In genomic region chr6:35924189-35924588, GRCm38 (mm10) we compare ENCODE assay signal across 22 mouse cellular contexts.
DNase-seq lines count a peak whose midpoint lies in the region; ATAC-seq and TF ChIP-seq lines count a peak whose summit lies in the region.
"Had no signal": no experiment of that assay in that cellular context is flagged by ENCODE, and none has a peak within 500 bp of the region (broad histone marks: within the 10 kb centered on the region; RNA-seq: fewer than 3 reads in every experiment).

No protein-coding gene starts in this region.

- intact Hi-C loops in heart, postnatal 36 days (cut with DNase I): no loop called here

- DNase-seq in liver, adult 2 months (ENCODE audit: extremely low read depth, low read depth, low spot score): peak; percentile 76
- no peak for DNase-seq in liver, postnatal 0 days
- peak; percentile 53 to 83 for DNase-seq in cerebellum, adult 2 months
- peak; percentile 72 to 82 for DNase-seq in cerebellum, postnatal 14 days
- DNase-seq in heart, postnatal 36 days: peak; percentile 5
- no peak for DNase-seq in stomach, postnatal 0 days (ENCODE audit: low spot score)
- DNase-seq in thymus, postnatal 36 days: no peak
- no peak for DNase-seq in kidney, adult 11 months
- DNase-seq: adrenal gland, postnatal 10 days; gastrocnemius, adult 2 months; kidney, adult 8-10 months; kidney, postnatal 14 days; liver; right cerebral cortex, postnatal 14 days; thymus, postnatal 14 days had no signal

- H3K36me3 ChIP-seq in liver, adult 2 months (ENCODE audit: control insufficient read depth, insufficient read depth, low read length): no peaks in the 10 kb centered on the region
- no peaks in the 10 kb centered on the region for H3K36me3 ChIP-seq in liver, postnatal 0 days (replicated peaks; ENCODE audit: insufficient read depth, low read length)
- no peaks in the 10 kb centered on the region for H3K36me3 ChIP-seq in stomach, postnatal 0 days (ENCODE audit: control insufficient read depth, insufficient read depth, low read length)
- H3K36me3 ChIP-seq: embryonic facial prominence, embryonic 15.5 days; limb, embryonic 10.5 days had no signal

- H3K9ac ChIP-seq in liver, adult 2 months (ENCODE audit: low read depth, low read length): no peak overlapping the region
- H3K9ac ChIP-seq in liver, postnatal 0 days (replicated peaks): no peak overlapping the region
- H3K9ac ChIP-seq in stomach, postnatal 0 days (ENCODE audit: low read length): no peak overlapping the region
- H3K9ac ChIP-seq: embryonic facial prominence, embryonic 15.5 days; hindbrain, embryonic 14.5 days had no signal

- no peaks in the 10 kb centered on the region for H3K9me3 ChIP-seq in liver, postnatal 0 days (ENCODE audit: low read length)
- no peaks in the 10 kb centered on the region for H3K9me3 ChIP-seq in stomach, postnatal 0 days (ENCODE audit: control insufficient read depth, low read length)
- H3K9me3 ChIP-seq: embryonic facial prominence, embryonic 15.5 days; limb, embryonic 10.5 days had no signal

- no peak for TF ChIP-seq EP300 in liver, postnatal 0 days (IDR thresholded peaks at IDR 0.05; ENCODE audit: low read depth)
- TF ChIP-seq EP300 in stomach, postnatal 0 days (optimal IDR thresholded peaks at IDR 0.05): no peak

- no peak overlapping the region for H3K27ac ChIP-seq in liver, adult 2 months (replicated peaks; ENCODE audit: insufficient read depth, low read depth, low read length)
- no peak overlapping the region for H3K27ac ChIP-seq in liver, postnatal 0 days (ENCODE audit: low read depth)
- H3K27ac ChIP-seq in cerebellum, adult 2 months (ENCODE audit: insufficient read depth, low read length): no peak overlapping the region
- H3K27ac ChIP-seq in stomach, postnatal 0 days (replicated peaks): no peak overlapping the region
- H3K27ac ChIP-seq: embryonic facial prominence, embryonic 15.5 days; gastrocnemius, adult 2 months; hindbrain, embryonic 14.5 days; limb, embryonic 10.5 days had no signal

- TF ChIP-seq CTCF in liver, adult 2 months (IDR thresholded peaks at IDR 0.05; ENCODE audit: low read depth, low read length): no peak
- TF ChIP-seq CTCF in liver, postnatal 0 days (IDR thresholded peaks at IDR 0.05; ENCODE audit: low read depth): no peak
- TF ChIP-seq CTCF in cerebellum, adult 2 months (IDR thresholded peaks at IDR 0.05; ENCODE audit: borderline replicate concordance, insufficient read depth, low read depth, low read length): peak; percentile 27; the same call in 1 of the 2 replicates
- TF ChIP-seq CTCF in stomach, postnatal 0 days (IDR thresholded peaks at IDR 0.05; ENCODE audit: low read depth): no peak

- H3K4me1 ChIP-seq in liver, adult 2 months (ENCODE audit: control insufficient read depth, insufficient read depth, low read length): peaks cover 4% of the 10 kb centered on the region; the same call in 1 of the 2 replicates
- H3K4me1 ChIP-seq in liver, postnatal 0 days (ENCODE audit: insufficient read depth): no peaks in the 10 kb centered on the region
- peaks cover 7% of the 10 kb centered on the region; the same call in 1 of the 2 replicates for H3K4me1 ChIP-seq in cerebellum, adult 2 months (ENCODE audit: control insufficient read depth, insufficient read depth, low read length)
- H3K4me1 ChIP-seq in stomach, postnatal 0 days (replicated peaks; ENCODE audit: control insufficient read depth, insufficient read depth): no peaks in the 10 kb centered on the region
- H3K4me1 ChIP-seq: embryonic facial prominence, embryonic 15.5 days; limb, embryonic 10.5 days had no signal

- ATAC-seq in liver, postnatal 0 days: no peak
- no peak for ATAC-seq in stomach, postnatal 0 days (ENCODE audit: low FRiP score, low TSS enrichment)
- ATAC-seq: forebrain, embryonic 14.5 days; inflammation-experienced regulatory T-cells, adult 6 months; lung, postnatal 0 days had no signal

- no peak for TF ChIP-seq POLR2A in liver, adult 2 months (IDR thresholded peaks at IDR 0.05; ENCODE audit: extremely low read depth, insufficient read depth, low read length)
- no peak for TF ChIP-seq POLR2A in cerebellum, adult 2 months (IDR thresholded peaks at IDR 0.05; ENCODE audit: borderline replicate concordance, insufficient read depth, low read length)

- H3K27me3 ChIP-seq in liver, adult 2 months (ENCODE audit: control insufficient read depth, insufficient read depth, low read length): no peaks in the 10 kb centered on the region
- no peaks in the 10 kb centered on the region for H3K27me3 ChIP-seq in liver, postnatal 0 days (ENCODE audit: insufficient read depth, low read length)
- H3K27me3 ChIP-seq in cerebellum, adult 2 months (ENCODE audit: control insufficient read depth, insufficient read depth, low read length): no peaks in the 10 kb centered on the region
- no peaks in the 10 kb centered on the region for H3K27me3 ChIP-seq in stomach, postnatal 0 days (ENCODE audit: control insufficient read depth, insufficient read depth, low read length)
- H3K27me3 ChIP-seq: embryonic facial prominence, embryonic 15.5 days had no signal

- H3K4me3 ChIP-seq in liver, adult 2 months (ENCODE audit: insufficient read depth, low read depth, low read length): no peak overlapping the region
- H3K4me3 ChIP-seq in liver, postnatal 0 days (ENCODE audit: low read depth, low read length): no peak overlapping the region
- H3K4me3 ChIP-seq in cerebellum, adult 2 months (replicated peaks; ENCODE audit: insufficient read depth, low read depth, low read length): no peak overlapping the region
- H3K4me3 ChIP-seq in stomach, postnatal 0 days (ENCODE audit: low read depth, low read length): no peak overlapping the region
- H3K4me3 ChIP-seq: embryonic facial prominence, embryonic 15.5 days; gastrocnemius, adult 2 months; limb, embryonic 10.5 days had no signal

- H3K4me2 ChIP-seq in liver, postnatal 0 days (ENCODE audit: low read depth, low read length): no peak overlapping the region
- H3K4me2 ChIP-seq in stomach, postnatal 0 days (replicated peaks; ENCODE audit: low read depth): no peak overlapping the region
- H3K4me2 ChIP-seq: embryonic facial prominence, embryonic 15.5 days; hindbrain, embryonic 14.5 days; midbrain, embryonic 11.5 days had no signal

- no peaks in the 10 kb centered on the region for H3K79me2 ChIP-seq in liver, adult 2 months (ENCODE audit: control insufficient read depth, insufficient read depth, low read length)

Comparison
In these comparisons a context has a peak if more than half of its experiments do, and no peak if none do; other contexts are left out.
1. DNase-seq: peak in liver, adult 2 months (single experiment), cerebellum, adult 2 months (2 of 2), cerebellum, postnatal 14 days (2 of 2) and heart, postnatal 36 days (2 of 2); none in liver, postnatal 0 days (single experiment), stomach, postnatal 0 days (single experiment), thymus, postnatal 36 days (0 of 2) and kidney, adult 11 months (single experiment).